Mouse (Mus musculus): ENCODE results near the gene Gpha2.

Gpha2 gene

DNA sequence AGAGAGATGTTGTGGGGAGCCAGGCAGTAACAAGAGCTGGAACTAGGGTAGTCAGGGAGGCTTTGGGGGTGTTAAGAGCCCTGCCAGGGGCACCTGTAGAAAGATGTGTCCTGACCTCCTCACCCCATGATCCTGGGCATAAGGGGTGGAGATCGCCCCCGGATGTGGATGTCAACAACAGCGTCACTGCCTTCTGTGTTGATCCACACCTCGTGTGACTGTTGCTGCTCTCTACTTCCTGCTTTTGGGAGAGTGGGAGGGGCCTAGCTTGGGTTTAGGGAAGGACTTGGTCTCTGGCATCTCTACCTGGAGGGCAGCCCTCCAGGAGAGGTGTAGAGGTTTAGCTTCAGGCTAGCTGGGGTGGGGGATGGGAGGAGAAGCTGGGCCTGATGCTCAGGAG, 16.1 kb downstream of the Gpha2 start:
- peak; percentile 53 to 67 for DNase-seq

DNA sequence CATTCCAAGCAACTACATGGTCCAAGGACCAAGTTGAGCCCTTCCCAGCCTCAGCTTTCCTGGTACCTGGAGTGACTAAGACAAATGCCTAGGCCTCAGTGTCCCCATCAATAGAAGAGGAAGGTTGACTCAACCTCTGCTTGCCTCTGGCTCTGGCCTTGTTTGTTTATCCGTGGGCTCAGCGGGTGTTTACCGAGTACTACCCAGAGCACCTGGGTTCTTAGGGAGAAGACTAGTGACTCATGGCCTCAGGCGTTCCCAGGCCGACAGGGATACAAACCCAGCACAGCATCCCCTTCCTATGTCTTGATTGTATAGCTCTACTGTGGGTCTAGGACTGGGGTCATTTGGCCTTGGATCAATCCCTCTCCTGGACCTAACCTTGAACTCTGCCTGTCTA, 17.0 kb downstream of the Gpha2 start:
- DNase-seq = no peak

DNA sequence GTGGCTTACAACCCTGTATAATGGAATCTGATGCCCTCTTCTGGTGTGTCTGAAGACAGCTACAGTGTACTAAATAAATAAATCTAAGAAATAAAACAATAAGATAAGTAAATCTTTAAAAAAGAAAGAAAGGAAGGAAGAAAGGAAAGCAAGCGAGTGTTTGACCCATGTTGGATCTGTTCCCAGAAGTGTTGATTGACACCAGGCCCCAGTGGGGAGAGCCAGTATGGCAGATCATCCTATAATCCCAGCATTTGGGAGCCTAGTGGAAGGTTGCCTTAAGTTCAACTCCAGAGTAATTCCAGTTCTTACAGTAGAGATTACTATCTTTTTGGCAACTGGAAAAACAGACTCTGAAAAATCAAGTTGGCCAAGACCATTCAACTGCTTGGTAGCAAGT, 19.6 kb downstream of the Gpha2 start:
- no peak for DNase-seq

DNA sequence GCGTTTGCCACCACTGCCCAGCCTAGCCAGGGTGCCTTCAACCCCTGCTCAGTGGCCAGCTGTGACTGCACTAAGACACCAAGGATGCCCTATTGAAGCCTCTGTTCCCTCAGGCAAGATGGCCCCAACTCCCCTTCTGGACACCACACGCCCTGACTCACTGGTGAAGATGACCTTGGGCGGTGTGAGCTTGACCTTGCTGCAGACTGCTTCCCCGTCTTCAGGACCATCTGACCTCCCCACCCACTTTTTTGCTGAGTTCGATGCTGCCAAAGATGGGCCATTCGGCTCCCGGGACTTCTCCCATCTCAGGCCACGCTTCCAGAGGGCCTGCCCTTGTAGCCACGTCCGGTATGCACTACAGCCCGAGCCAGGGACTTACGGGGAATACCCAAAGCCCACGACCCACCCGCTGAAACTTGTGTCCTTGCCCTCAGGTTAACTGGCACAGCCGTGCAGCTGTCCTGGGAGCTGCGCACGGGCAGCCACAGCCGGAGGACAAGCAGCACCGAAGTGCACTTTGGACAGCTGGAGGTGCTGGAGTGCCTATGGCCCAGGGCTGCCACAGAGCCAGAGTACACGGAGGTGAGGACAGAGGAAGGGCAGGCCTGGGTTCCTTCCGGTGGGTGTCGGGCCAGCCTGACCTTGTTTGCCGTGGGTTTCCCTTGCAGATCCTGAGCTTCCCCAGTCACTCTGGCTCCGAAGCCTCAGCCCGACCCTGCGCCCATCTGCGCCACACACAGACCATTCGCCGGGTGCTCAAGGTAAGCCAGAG, 21.5 kb downstream of the Gpha2 start:
- no peak for DNase-seq

DNA sequence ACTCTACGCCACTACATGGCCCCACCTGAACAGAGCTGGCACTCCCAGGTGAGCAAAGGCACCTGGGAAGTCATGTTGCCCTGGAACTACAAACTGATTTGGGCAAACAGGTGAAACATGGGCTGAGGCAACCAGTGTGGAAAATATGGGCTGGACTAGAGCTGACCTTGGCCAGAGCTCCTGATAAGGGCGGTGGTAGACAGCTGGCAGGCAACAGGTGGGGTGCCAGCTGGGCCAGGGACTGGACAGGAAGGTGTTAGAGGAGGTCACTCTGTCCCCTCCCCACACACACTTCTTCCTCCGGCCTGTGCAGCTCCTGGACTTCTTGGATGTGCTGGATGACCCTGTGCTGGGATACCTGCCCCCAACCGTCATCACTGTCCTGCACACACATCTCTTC, 26.8 kb downstream of the Gpha2 start:
- no peak for DNase-seq

DNA sequence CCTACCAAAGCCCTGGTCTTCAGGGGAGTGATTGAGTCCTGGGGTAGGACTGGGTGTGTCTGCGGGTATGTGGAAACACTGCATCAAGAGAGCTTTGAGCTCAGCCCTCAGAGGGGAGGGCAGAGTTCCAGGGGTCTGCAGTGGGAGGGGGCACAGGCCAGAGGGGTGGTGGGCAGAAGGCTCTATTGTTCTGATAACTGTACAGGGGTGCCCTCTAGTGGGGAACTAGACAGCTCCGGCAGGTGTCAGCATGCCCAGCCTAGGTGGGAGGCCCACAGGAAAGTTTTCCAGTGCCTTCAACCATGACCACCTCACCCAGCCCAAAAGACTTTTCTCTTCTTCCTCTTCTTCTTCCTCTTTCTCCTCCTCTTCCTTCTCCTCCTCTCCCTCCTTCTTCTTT, 34.2 kb downstream of the Gpha2 start:
- peak in 1 of 2 experiments; percentile 44 for DNase-seq

DNA sequence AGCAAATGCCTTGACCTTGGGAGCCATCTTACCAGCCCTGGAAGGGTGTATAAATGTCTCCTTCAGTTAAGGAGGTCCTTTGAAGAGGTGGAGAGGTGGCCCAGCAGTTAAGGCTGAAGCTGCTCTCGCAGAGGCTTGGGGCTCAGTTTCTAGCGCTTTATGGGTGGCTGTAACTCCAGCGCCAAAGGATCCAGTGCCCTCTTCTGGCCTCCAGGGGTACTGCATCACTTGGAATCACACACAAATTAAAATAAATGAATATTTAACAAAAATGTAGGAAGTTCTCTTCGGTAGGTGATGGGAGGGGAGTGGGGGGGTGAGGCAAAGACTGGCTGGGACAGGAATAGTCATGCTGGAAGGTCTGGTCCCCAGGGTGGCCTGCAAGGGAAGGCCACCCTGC, 34.8 kb downstream of the Gpha2 start:
- no peak for DNase-seq

DNA sequence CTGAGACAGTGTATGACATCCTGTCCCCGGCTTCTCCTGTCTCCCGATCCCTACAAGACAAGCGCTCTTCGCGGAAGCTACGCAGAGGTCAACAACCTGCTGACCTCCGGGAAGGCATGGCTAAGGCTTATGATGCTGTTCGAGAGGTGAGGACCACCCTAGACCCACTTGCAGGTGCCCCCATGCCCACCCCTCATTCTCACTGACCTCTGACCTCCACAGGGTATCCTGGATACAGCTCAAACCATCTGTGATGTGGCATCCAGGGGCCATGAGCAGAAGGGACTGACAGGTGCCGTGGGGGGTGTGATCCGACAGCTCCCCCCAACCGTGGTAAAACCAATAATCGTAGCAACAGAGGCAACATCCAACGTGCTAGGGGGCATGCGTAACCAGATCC, 35.2 kb downstream of the Gpha2 start:
- DNase-seq = no peak

DNA sequence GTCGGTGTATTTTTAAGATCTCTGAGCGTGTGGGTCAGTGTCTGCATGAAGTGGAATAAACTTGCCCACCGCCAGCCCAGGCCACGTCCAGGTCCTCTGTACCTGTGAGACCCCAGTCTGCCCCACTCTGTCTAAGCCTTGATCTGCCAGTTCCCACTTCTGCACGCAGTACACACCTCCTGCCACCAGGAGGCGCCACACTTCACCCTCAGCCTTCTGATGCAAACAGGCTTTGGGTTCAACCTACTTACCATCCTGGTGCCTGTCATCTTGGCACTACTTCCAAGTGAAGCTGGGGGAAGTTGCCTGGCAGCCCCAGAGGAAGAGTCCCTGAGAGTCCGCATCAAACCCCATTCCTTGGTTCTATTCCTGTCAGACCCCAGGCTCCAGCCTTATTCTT, 36.0 kb downstream of the Gpha2 start:
- peak; percentile 75 for DNase-seq

DNA sequence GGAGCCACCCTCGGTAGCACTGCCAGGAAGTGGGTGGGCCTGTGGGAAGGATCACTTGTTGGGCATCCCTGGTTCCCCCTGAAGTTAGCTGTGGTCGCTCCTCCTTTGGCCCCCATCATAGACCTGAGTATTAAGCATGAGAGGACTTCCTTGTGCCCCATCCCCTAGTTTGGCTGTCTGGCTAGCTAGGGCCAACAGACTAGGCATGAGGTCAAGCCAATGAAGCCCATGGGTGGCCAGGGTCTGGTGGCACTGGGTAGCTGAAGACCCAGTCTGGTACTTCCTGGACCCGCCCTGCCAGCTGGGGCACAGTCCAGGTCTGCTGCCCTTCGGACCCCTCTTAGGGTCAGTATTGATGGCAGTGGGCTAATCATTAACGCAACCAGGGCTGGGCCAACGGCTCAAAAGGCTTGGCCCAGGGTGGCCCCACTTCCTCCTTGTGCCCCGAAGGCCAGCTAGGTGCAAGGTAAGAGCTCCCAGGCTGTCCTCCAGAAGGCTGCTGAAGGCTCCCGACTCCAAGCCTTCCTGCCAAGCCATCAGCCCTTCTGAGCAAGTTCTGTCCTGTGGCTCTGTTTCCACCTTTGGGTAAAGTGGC, 36.8 kb downstream of the Gpha2 start:
- DNase-seq = no peak

DNA sequence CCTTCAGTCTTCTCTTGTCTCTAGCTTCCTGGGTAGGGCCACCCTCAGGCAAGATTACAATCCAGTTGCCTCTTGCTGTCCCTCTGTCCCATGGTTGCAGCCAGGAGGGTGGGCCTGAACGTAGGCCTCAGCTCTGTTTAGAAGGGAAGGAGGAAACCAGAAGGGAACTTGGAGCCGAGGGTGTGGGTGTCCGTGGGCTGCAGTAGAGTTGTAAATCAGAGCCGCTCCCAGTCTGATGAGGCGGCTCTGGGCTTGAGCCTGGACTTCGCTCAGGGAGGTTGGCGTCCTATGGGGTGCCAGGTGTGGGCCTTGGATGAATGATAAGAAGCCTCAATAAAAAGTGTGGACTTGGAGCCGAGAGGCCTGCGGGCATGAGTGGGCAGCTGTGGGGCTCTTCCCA, 38.0 kb downstream of the Gpha2 start:
- DNase-seq = no peak

DNA sequence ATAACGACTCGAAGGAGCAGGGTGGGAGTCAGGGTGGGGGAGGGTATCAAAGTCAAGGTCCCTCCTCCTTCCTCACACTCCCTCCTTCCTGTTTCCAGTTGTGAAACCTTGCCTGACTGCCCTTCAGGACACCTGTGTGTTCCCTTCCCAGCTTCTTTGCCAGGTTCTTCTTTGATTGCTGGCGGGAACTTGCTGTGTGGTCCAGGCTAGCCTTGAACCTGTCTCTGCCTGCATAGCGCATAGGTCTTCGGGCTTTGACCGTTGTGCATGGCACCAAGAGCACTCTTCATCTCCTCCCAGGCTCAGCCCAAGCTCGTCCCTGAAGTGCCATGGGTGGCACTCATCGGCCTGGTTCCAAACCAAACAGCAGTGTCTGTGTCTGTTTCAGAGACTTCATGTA, 38.8 kb downstream of the Gpha2 start:
- no peak for DNase-seq

DNA sequence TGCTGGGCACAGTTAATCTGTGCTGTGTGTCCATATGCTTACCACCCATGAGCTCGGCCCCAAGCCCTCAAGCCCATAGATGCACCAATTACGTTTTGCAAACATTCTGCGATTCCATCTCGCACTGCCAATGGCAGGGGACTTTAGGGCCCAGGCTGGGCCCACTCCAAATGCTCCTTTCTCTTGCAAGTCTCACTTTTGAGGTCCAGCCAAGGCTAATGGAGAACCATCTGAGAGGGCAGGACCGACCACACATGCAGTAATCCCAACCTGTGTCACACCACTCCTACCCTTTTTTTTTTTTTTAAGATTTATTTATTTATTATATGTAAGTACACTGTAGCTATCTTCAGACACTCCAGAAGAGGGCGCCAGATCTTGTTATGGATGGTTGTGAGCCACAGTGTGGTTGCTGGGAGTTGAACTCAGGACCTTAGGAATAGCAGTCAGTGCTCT, 39.6 kb downstream of the Gpha2 start:
- no peak for DNase-seq

DNA sequence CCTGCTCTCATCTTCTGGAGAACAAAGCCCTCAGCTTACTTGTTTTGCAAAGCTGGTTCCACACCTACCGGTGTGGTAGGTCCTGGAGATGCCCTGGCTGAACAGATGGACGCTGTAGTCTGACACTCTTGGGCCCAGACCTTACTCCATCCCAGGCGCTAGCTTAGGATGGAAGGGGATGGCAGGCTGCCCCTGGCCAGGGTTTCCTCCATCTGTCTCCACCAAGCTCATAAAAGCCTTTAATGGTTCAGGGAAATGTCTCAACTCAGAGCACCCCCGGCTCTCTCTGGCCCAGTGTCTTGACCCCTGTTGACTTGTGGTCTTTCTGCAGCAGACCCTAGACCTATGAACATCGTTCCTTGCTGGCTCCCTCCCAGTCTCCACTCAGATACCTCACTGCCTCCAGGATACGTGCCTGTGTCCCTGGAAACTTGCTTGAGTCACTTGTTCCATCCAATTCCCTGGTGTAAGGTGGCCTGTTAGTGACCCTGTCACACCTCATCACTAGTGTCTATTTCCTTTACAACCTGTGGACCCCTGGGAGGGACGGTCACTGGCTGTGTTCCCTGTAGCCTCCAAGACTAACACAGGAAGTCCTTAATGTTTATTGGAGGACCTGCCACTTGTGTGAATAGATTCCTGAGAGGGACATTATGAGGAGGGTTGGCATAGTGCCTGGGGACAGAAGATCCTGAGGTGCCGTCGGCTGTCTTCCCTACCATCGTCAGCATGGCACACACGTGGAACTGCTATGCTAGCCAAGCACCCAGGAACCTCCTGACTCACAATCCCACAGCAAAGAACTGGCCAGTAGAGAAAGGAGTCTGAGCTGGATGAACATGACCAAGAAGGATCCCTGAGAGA, 41.4 kb downstream of the Gpha2 start:
- DNase-seq = no peak

DNA sequence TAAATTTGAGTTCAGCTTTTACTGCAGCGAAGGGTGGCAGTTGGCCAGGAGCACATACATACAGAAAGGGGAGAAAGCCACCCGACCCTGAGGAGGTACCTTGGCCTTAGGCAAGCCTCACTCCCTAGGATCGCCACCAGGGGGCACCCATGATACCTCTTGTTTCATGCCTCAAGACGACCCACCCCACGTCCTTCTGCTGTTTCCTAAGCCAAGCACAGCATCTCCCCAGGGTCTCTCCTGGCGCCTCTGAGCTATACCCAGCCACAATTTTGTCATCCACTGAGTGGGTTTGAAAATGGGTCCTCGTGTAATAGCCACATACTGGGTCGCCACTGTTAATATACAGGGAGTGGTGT, 42.0 kb downstream of the Gpha2 start:
- peak; percentile 84 to 89 for DNase-seq

DNA sequence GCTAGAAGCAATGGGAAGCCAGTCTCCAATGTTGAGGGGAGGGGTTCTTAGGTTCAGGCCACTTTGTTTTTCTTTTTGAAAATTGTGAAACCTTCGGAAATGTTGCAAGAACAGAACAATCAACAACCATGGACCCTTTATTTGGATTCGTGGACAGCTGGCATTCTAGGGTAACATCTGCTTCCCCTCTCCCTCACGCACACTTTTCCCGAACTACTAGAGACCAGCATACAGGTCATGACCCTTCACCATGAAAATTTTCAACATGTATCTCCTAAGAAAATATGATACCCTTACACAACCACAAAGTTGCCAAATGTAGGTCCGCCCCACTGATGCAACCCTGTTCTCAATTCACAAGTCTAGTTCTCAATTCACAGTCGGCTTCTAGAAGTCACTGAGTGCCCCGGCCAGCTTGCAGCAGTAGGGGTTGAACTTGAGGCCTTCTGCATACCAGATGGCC, 42.5 kb downstream of the Gpha2 start:
- no peak for DNase-seq

DNA sequence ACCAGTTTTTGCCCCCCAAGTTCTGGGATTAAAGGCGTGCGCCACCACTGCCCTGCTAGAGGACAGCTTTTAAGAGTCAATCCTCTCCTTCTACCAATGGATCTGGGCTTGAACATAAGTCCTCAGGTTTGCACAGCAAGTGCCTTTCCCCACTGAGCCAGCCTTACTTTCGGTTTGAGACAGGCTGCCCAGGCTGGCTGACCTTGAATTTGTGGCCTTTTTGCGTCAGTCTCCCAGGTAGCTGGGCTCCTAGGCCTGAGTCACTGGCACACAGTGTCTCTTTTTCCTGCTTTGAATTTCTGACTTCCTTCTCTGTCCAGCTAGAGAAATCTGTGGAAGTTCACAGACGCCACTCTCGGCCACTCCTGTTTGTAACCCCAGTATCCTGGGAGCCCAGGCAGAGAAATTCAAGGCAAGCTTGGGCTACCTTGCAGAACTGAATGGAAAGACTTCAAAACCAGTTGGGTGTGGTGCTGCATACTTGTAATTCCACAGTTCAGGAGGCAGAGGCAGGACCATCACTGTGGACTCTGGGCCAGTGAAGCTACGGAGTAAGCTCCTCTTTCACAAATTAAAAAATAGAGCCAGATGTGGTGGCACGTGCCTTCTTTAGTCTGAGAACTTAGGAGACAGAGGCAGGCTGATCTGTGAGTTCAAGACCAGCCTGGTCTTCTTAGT, 43.8 kb downstream of the Gpha2 start:
- no peak for DNase-seq

DNA sequence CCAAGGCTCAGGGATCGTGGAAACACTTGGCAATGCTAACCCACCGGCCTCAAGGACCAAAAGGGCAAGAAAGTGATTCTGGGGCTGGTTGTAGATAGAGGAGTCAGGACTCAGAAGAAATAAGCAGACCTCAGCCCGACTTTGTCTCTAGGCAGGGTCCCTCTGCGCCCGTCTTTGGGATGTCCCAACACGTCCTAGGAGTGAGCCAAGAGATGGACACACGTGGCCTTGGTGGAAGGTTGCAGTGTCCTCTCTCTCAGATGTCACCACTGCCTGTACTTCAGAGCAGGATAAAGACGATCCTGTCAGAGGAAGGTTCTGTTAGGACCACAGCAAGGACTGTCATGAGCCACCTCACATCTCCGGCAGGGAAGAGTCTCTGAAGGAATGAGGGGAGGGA, 44.5 kb downstream of the Gpha2 start:
- DNase-seq = no peak

DNA sequence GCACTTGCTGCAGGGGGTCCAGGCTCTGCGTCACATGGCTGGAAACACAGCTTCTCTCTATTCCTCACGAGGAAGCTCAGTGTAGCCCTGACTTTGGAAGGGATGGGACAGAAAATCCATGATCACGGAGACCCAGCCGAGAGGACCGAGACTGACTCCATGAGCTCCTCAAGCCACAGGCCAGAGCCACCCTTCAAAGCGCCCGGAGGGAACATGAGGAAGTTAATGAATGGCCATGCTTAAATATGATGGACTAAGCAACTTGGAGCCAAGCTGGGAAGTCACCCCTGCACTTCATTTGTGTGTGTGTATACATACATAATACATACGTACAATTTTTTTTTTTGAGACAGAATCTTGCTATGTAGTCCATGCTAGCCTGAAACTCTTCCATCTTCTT, 45.0 kb downstream of the Gpha2 start:
- DNase-seq = no peak

DNA sequence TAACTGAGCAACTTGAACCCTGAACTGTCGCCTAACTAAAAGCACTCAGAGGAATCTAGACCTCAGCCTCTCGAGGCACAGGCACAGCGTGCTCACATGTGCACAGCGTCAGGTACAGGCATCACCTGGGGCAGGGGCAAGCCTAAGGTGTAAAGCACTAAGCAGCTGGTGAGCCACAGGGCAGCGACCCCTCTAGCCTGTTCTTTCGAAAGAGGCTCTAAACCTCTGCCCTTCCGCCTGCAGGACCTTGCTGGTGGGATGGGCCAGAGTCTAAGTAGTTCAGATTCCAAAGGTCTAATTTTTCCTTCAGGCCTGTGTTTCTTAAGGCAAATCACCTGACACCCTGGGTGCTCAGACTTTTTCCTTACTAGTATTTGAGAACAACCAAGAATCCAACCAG, 45.9 kb downstream of the Gpha2 start:
- no peak for DNase-seq

DNA sequence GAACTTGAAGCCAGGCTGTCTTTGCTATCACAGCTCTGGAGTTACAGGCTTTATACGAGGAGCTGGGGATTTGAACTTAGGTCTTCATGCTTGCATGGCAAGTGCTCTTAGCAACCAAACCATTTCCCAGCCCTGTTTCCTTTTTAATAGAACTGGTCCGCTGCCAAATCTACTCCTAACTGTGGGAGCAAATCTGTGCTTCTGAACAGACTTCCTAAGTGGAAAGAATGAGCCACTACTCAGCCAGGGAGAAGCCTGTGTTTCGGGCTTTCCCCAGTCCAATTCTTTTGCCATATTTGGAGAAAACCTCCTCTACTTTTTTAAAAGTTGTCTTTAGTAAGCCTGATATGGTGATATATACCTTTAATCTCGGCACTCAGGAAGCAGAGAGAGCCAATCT, 46.6 kb downstream of the Gpha2 start:
- no peak for DNase-seq

DNA sequence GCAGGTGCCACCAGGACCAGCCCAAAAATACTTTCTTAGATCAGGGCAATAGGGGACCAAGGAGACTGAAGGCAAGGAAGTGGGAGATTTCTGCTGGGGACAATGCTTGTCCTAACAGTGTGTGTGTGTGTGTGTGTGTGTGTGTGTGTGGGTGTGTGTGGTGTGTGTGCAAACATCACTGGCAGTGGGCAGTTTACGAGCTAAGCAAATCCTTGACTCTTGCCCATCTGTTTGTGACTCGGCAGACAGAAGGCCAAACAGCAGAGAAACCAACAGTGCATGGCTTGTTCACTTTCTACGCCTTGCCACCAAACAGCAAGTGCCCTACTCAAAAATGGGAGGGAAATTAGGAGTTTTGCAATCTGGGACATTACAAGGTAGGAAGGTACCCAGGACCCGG, 47.4 kb downstream of the Gpha2 start:
- DNase-seq = no peak

DNA sequence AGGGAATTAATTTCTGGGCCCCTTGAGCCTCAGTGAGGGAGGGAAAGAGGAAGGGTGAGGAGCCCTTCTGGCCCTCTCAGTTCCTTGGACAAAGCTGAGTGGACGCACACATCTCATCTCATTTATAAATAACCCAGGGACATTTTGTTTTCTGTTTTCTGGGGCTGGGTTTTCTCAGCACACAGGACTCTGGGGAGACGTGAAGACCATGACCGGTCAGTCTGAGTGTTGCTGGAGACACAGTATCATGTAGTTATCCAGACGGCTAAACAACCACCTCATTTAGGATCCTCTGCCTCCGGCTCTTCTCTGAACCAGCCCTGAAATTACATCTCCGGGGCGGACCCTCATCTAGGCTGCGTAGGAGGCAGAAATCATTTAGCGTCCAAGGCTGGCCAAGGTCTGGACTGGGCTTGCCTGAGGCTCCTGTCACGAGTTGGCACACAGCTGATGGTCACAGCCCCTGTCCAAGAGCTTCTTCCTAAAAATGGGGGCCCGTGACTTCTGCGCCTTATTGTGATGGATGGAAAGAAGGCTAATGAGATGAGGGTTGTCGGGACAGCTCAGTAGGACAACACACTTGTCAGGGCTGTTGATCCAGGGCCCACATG, 47.9 kb downstream of the Gpha2 start:
- DNase-seq = no peak

All from thymus, postnatal 36 days (tissue).